Mouse (Mus musculus): ENCODE measurements around the gene Arsa.

- TF ChIP-seq POLR2A (IDR thresholded peaks at IDR 0.05; ENCODE audit: borderline replicate concordance, extremely low read depth, low read depth, low read length) = no peak
- TF ChIP-seq CTCF (IDR thresholded peaks at IDR 0.05; ENCODE audit: insufficient read depth, low read length) = no peak
Measured at GRCm38 (mm10) chr15:89425711-89426121, 51.5 kb downstream of the Arsa start, which contains the start of gene Cpt1b.
